Mouse (Mus musculus) erythroblast, embryonic 14.5 days (primary cell): ENCODE measurements around the gene Zfp2.

ENCODE experiments used
- GATA1 ChIP-seq: IDR thresholded peaks from 2 replicates; pipeline ENCODE4 v1.6.1; 2012; ENCODE audit warnings: low read length, inconsistent platforms, mixed read lengths
- TAL1 ChIP-seq: IDR thresholded peaks from 3 replicates; pipeline ENCODE4 v1.6.1; 2012; ENCODE audit warnings: low read length, inconsistent platforms, mixed read lengths

DNA sequence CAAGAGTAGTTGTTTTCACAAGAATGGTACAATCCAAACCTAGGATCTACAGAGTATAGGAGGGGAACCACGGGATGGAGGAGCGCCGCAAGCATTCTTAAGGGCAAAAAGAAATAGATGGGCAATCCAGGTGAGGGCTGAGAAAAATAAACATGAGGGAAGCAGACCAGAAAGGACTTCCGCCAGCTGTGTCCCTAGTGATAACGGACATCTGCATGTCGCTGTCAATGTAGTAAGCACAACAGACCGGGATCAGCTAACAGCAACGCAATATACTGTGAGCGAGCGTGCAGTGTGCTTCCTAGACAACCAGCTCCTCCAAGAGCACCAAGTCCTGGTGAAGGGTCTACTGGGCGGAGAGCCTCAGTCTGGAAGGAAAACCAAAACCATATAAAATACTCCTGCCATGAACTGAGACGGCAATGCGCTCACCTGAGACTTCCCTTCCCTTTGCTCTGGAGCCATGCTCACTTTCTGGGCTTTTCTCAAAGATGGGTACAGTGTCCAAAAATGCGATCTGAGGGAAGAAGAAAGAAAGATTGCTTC, 14.6 kb upstream of the Zfp2 start:
- TF ChIP-seq TAL1 (no peak), GATA1 (no peak)
